Mouse (Mus musculus) hindbrain, embryonic 13.5 days (tissue): Measurements from ENCODE around the gene Clpb. TPM values are rescaled to one million over a fixed set of nuclear protein-coding genes. Genes with fewer than 3 reads are reported as not detected.

Experiments
- ATAC-seq: fragments of 200-750 bp; cut with Nextera tagmentation; 2 replicates; pipeline ENCODE4 v1.8.0; 2017; ENCODE audit warnings: moderate TSS enrichment; ENCODE audit not compliant: low FRiP score
- H3K27ac ChIP-seq: fragments of 300-500 bp; sonication (generic); 2 replicates; pipeline ENCODE4 v1.5.1; 2015; ENCODE audit warnings: inconsistent platforms, mild to moderate bottlenecking, moderate library complexity
- H3K27me3 ChIP-seq: fragments of 300-500 bp; sonication (generic); 2 replicates; pipeline ENCODE4 v1.6.1; 2015; ENCODE audit warnings: mild to moderate bottlenecking, inconsistent platforms
- H3K36me3 ChIP-seq: fragments of 300-500 bp; sonication (generic); 2 replicates; pipeline ENCODE4 v1.6.1; 2015; ENCODE audit warnings: mild to moderate bottlenecking, inconsistent platforms
- H3K4me1 ChIP-seq: fragments of 300-500 bp; sonication (generic); replicated peaks from 2 replicates; pipeline ENCODE4 v1.6.1; 2015; ENCODE audit warnings: inconsistent platforms
- H3K4me2 ChIP-seq: fragments of 300-500 bp; sonication (generic); 2 replicates; pipeline ENCODE4 v1.6.1; 2015; ENCODE audit warnings: inconsistent platforms, mild to moderate bottlenecking, moderate library complexity
- H3K4me3 ChIP-seq: fragments of 300-500 bp; sonication (generic); 2 replicates; pipeline ENCODE4 v1.5.1; 2015; ENCODE audit warnings: mild to moderate bottlenecking, inconsistent platforms
- H3K9ac ChIP-seq: fragments of 300-500 bp; sonication (generic); 2 replicates; pipeline ENCODE4 v1.6.1; 2015; ENCODE audit warnings: mild to moderate bottlenecking, inconsistent platforms
- H3K9me3 ChIP-seq: fragments of 300-500 bp; sonication (generic); 2 replicates; pipeline ENCODE4 v1.6.1; 2016; ENCODE audit warnings: inconsistent platforms
- WGBS: fragments of 180-500 bp; shearing (Covaris S2); methylation state at CpG from one replicate; pipeline ENCODE4 v1.1.7; 2015; 5-methylcytosine and 5-hydroxymethylcytosine counted together
- polyA plus RNA-seq: library from polyadenylated mRNA; unstranded; fragments of >200 nt; fragmentation: Nextera tagmentation; extraction: Ambion mirVana; gene quantifications from 2 replicates; pipeline ENCODE4 v1.2.1, GENCODE M21; 2015

Gene Clpb
- polyA plus RNA-seq, 1 experiment from 2014 or later = 34.6 TPM

GRCm38 (mm10) chr7:101700296-101700695 is 36.9 kb downstream of the Clpb start:
- H3K9ac ChIP-seq = no peak overlapping the region
- H3K4me1 ChIP-seq = peaks cover 14% of the 10 kb centered on the region
- WGBS = 77% methylated on average over 3 of the region's 3 CpGs
- no peak overlapping the region for H3K27ac ChIP-seq
- no peak overlapping the region for H3K4me2 ChIP-seq
- H3K4me3 ChIP-seq = no peak overlapping the region
- no peaks in the 10 kb centered on the region for H3K9me3 ChIP-seq
- ATAC-seq = no peak
- H3K27me3 ChIP-seq = no peaks in the 10 kb centered on the region
- no peaks in the 10 kb centered on the region for H3K36me3 ChIP-seq

GRCm38 (mm10) chr7:101702706-101703105 is 39.3 kb downstream of the Clpb start:
- WGBS = 80% methylated on average over 5 of the region's 5 CpGs
- no peak overlapping the region for H3K4me3 ChIP-seq
- no peak overlapping the region for H3K4me2 ChIP-seq
- no peaks in the 10 kb centered on the region for H3K9me3 ChIP-seq
- no peak overlapping the region for H3K9ac ChIP-seq
- H3K36me3 ChIP-seq = peaks cover 15% of the 10 kb centered on the region
- H3K4me1 ChIP-seq = 0 out of 2 replicates have a peak, but pooled peaks cover 3% of the 10 kb centered on the region
- no peak overlapping the region for H3K27ac ChIP-seq
- no peaks in the 10 kb centered on the region for H3K27me3 ChIP-seq
- no peak for ATAC-seq

GRCm38 (mm10) chr7:101709586-101709985 is 46.2 kb downstream of the Clpb start:
- Histone ChIP-seq H3K4me3 (no peak overlapping the region), H3K9ac (no peak overlapping the region), H3K9me3 (no peaks in the 10 kb centered on the region), H3K4me2 (no peak overlapping the region), H3K27me3 (no peaks in the 10 kb centered on the region), H3K27ac (no peak overlapping the region), H3K36me3 (peaks cover 24% of the 10 kb centered on the region), H3K4me1 (peaks cover 14% of the 10 kb centered on the region)
- 91% methylated on average over 3 of the region's 3 CpGs for WGBS
- ATAC-seq = no peak

- no peak overlapping the region for H3K27ac ChIP-seq
- no peak overlapping the region for H3K4me2 ChIP-seq
- H3K9me3 ChIP-seq = no peaks in the 10 kb centered on the region
- H3K4me1 ChIP-seq = peaks cover 19% of the 10 kb centered on the region
- no peak for ATAC-seq
- 94% methylated on average over 5 of the region's 5 CpGs for WGBS
- H3K9ac ChIP-seq = no peak overlapping the region
- H3K27me3 ChIP-seq = no peaks in the 10 kb centered on the region
- H3K4me3 ChIP-seq = no peak overlapping the region
- H3K36me3 ChIP-seq = peaks cover 24% of the 10 kb centered on the region
Observed at GRCm38 (mm10) chr7:101710236-101710635, 46.8 kb downstream of the Clpb start.

GRCm38 (mm10) chr7:101713828-101714400 is 50.5 kb downstream of the Clpb start:
- no peak overlapping the region for H3K4me3 ChIP-seq
- no peak overlapping the region for H3K4me2 ChIP-seq
- 60% methylated on average over 9 of the region's 9 CpGs for WGBS
- H3K27me3 ChIP-seq = no peaks in the 10 kb centered on the region
- peak; percentile 80 for ATAC-seq
- H3K27ac ChIP-seq = peak overlapping the region; percentile 13
- no peak overlapping the region for H3K9ac ChIP-seq
- peaks cover 19% of the 10 kb centered on the region for H3K4me1 ChIP-seq
- no peaks in the 10 kb centered on the region for H3K9me3 ChIP-seq
- H3K36me3 ChIP-seq = peaks cover 6% of the 10 kb centered on the region

GRCm38 (mm10) chr7:101715041-101715551 is 51.7 kb downstream of the Clpb start:
- 91% methylated on average over 5 of the region's 5 CpGs for WGBS

GRCm38 (mm10) chr7:101720356-101720755 is 56.9 kb downstream of the Clpb start:
- WGBS = 89% methylated on average over 3 of the region's 3 CpGs

More at GRCm38 (mm10) chr7:101715041-101715551, 51.7 kb downstream of the Clpb start:
- H3K36me3 ChIP-seq = peaks cover under 1% of the 10 kb centered on the region; the same call in 1 of the 2 replicates
- no peak overlapping the region for H3K9ac ChIP-seq
- no peak for ATAC-seq
- H3K4me3 ChIP-seq = no peak overlapping the region
- no peaks in the 10 kb centered on the region for H3K27me3 ChIP-seq
- H3K27ac ChIP-seq = peak overlapping the region; percentile 13; the same call in 1 of the 2 replicates
- no peaks in the 10 kb centered on the region for H3K9me3 ChIP-seq
- H3K4me1 ChIP-seq = peaks cover 19% of the 10 kb centered on the region
- H3K4me2 ChIP-seq = no peak overlapping the region

GRCm38 (mm10) chr7:101725081-101725480 is 61.6 kb downstream of the Clpb start:
- H3K9ac ChIP-seq = no peak overlapping the region
- H3K4me1 ChIP-seq = peaks cover 10% of the 10 kb centered on the region; the same call in 1 of the 2 replicates
- peaks cover 7% of the 10 kb centered on the region; the same call in 1 of the 2 replicates for H3K36me3 ChIP-seq
- no peak overlapping the region for H3K4me3 ChIP-seq
- H3K4me2 ChIP-seq = no peak overlapping the region
- 27% methylated on average over 4 of the region's 4 CpGs for WGBS
- no peak for ATAC-seq
- no peak overlapping the region for H3K27ac ChIP-seq
- H3K9me3 ChIP-seq = no peaks in the 10 kb centered on the region
- no peaks in the 10 kb centered on the region for H3K27me3 ChIP-seq

More at GRCm38 (mm10) chr7:101720356-101720755, 56.9 kb downstream of the Clpb start:
- peaks cover 7% of the 10 kb centered on the region; the same call in 1 of the 2 replicates for H3K36me3 ChIP-seq
- no peak overlapping the region for H3K4me2 ChIP-seq
- H3K27me3 ChIP-seq = no peaks in the 10 kb centered on the region
- H3K9ac ChIP-seq = no peak overlapping the region
- H3K4me3 ChIP-seq = no peak overlapping the region
- H3K4me1 ChIP-seq = no peaks in the 10 kb centered on the region
- no peak overlapping the region for H3K27ac ChIP-seq
- H3K9me3 ChIP-seq = no peaks in the 10 kb centered on the region
- no peak for ATAC-seq

GRCm38 (mm10) chr7:101726980-101727379 is 63.5 kb downstream of the Clpb start:
- no peak overlapping the region for H3K4me2 ChIP-seq
- WGBS = 48% methylated on average over 2 of the region's 2 CpGs
- no peaks in the 10 kb centered on the region for H3K27me3 ChIP-seq
- H3K9me3 ChIP-seq = no peaks in the 10 kb centered on the region
- H3K36me3 ChIP-seq = peaks cover 7% of the 10 kb centered on the region; the same call in 1 of the 2 replicates
- ATAC-seq = no peak
- H3K27ac ChIP-seq = no peak overlapping the region
- H3K4me1 ChIP-seq = peaks cover 10% of the 10 kb centered on the region; the same call in 1 of the 2 replicates
- no peak overlapping the region for H3K9ac ChIP-seq
- H3K4me3 ChIP-seq = no peak overlapping the region

GRCm38 (mm10) chr7:101732096-101732495 is 68.7 kb downstream of the Clpb start:
- Histone ChIP-seq H3K9me3 (no peaks in the 10 kb centered on the region), H3K4me2 (no peak overlapping the region), H3K4me1 (0 out of 2 replicates have a peak, but pooled peaks cover 5% of the 10 kb centered on the region), H3K4me3 (no peak overlapping the region), H3K27me3 (no peaks in the 10 kb centered on the region), H3K36me3 (no peaks in the 10 kb centered on the region), H3K9ac (no peak overlapping the region), H3K27ac (no peak overlapping the region)
- 96% methylated on average over 1 of the region's 1 CpGs for WGBS
- ATAC-seq = no peak

GRCm38 (mm10) chr7:101733042-101733441 is 69.6 kb downstream of the Clpb start:
- no peaks in the 10 kb centered on the region for H3K9me3 ChIP-seq
- WGBS = 66% methylated on average over 2 of the region's 2 CpGs
- H3K9ac ChIP-seq = no peak overlapping the region
- no peak for ATAC-seq
- H3K4me2 ChIP-seq = no peak overlapping the region
- no peak overlapping the region for H3K4me3 ChIP-seq
- H3K27ac ChIP-seq = no peak overlapping the region
- no peaks in the 10 kb centered on the region for H3K27me3 ChIP-seq
- no peaks in the 10 kb centered on the region for H3K36me3 ChIP-seq
- 0 out of 2 replicates have a peak, but pooled peaks cover 3% of the 10 kb centered on the region for H3K4me1 ChIP-seq

GRCm38 (mm10) chr7:101735297-101735696 is 71.9 kb downstream of the Clpb start:
- ATAC-seq = no peak
- H3K4me2 ChIP-seq = no peak overlapping the region
- no peak overlapping the region for H3K9ac ChIP-seq
- 95% methylated on average over 1 of the region's 1 CpGs for WGBS
- H3K9me3 ChIP-seq = no peaks in the 10 kb centered on the region
- peaks cover 9% of the 10 kb centered on the region for H3K4me1 ChIP-seq
- H3K4me3 ChIP-seq = no peak overlapping the region
- H3K36me3 ChIP-seq = no peaks in the 10 kb centered on the region
- H3K27ac ChIP-seq = no peak overlapping the region
- no peaks in the 10 kb centered on the region for H3K27me3 ChIP-seq

- no peak for ATAC-seq
- H3K9me3 ChIP-seq = no peaks in the 10 kb centered on the region
- 81% methylated on average over 3 of the region's 3 CpGs for WGBS
- H3K4me1 ChIP-seq = peaks cover 9% of the 10 kb centered on the region
- H3K4me3 ChIP-seq = no peak overlapping the region
- no peak overlapping the region for H3K4me2 ChIP-seq
- H3K27ac ChIP-seq = no peak overlapping the region
- H3K27me3 ChIP-seq = no peaks in the 10 kb centered on the region
- no peak overlapping the region for H3K9ac ChIP-seq
- no peaks in the 10 kb centered on the region for H3K36me3 ChIP-seq
Observed at GRCm38 (mm10) chr7:101737735-101738134, 74.3 kb downstream of the Clpb start.
